Mouse (Mus musculus): ENCODE results near the gene Gm4737.

DNA sequence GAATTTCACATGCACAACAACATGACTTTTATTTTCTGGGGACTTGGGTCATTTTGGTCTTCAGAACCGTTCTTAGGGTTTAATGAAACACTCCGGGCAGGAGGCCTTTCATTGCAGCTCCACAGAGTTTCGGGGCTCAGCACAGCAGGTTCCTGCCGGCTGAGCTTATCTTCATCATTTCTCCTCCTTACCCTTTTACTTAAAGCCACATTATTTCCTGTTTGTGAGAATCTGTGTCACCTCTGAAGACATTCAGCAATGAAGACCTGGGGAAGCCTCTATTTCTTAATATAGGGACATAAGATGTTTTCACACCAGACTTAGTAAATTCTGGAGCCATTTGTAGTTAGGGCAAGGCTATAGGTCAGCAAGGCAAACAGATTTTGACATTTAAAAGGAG, 47.4 kb downstream of the Gm4737 start:
- TF ChIP-seq CTCF (IDR thresholded peaks at IDR 0.05; ENCODE audit: borderline replicate concordance, extremely low read depth, insufficient read depth, insufficient read length) (no peak), POLR2A (IDR thresholded peaks at IDR 0.05; ENCODE audit: borderline replicate concordance, extremely low read depth, insufficient read depth, insufficient read length, poor library complexity, severe bottlenecking) (no peak)
